Mouse (Mus musculus) CH12.LX (cell line): ENCODE data around the gene Paqr6.

Experiments
- CTCF ChIP-seq, 2 experiments: IDR thresholded peaks in 1 of 2; conservative IDR thresholded peaks in 1 of 2; 2 replicates each; pipeline ENCODE4 v1.5.1; 2011 to 2012; ENCODE audit warnings: low read depth in 2 of 2, low read length in 2 of 2, improper control_type of control experiment in 1 of 2, inconsistent platforms in 1 of 2, mild to moderate bottlenecking in 1 of 2, moderate library complexity in 1 of 2
- E2F4 ChIP-seq: IDR thresholded peaks from 2 replicates; pipeline ENCODE4 v1.6.1; 2011; ENCODE audit warnings: low read depth, low read length, improper control_type of control experiment; ENCODE audit not compliant: insufficient replicate concordance
- KAT2A ChIP-seq: IDR thresholded peaks from 2 replicates; pipeline ENCODE4 v1.6.1; 2012; ENCODE audit warnings: low read length, improper control_type of control experiment, inconsistent platforms; ENCODE audit not compliant: insufficient replicate concordance
- MAZ ChIP-seq: IDR thresholded peaks from 2 replicates; pipeline ENCODE4 v1.6.1; 2012; ENCODE audit warnings: low read depth, mild to moderate bottlenecking, inconsistent platforms, low read length, improper control_type of control experiment, moderate library complexity
- POLR2A ChIP-seq: IDR thresholded peaks from 2 replicates; pipeline ENCODE4 v1.6.1; 2011; ENCODE audit warnings: low read depth, mild to moderate bottlenecking, improper control_type of control experiment, low read length
- POLR2AphosphoS2 ChIP-seq: IDR thresholded peaks from 2 replicates; pipeline ENCODE4 v1.6.1; 2011; ENCODE audit warnings: low read depth, low read length, improper control_type of control experiment
- TCF12 ChIP-seq: IDR thresholded peaks from 2 replicates; pipeline ENCODE4 v1.6.1; 2014; ENCODE audit warnings: low read depth, mild to moderate bottlenecking, inconsistent platforms, low read length, improper control_type of control experiment
- USF1 ChIP-seq: IDR thresholded peaks from 2 replicates; pipeline ENCODE4 v1.6.1; 2014; ENCODE audit warnings: low read depth, mild to moderate bottlenecking, inconsistent platforms, low read length, improper control_type of control experiment

GRCm38 (mm10) chr3:88337367-88338020 is 26.9 kb upstream of the Paqr6 start:
- no peak for TF ChIP-seq KAT2A
- TF ChIP-seq CTCF (conservative IDR thresholded peaks at IDR 0.05 in 1 of 2, IDR thresholded peaks at IDR 0.05 in 1 of 2; ENCODE audit: low read depth in 2 of 2, low read length in 2 of 2), result no peak
- TF ChIP-seq MAZ, result no peak
- TF ChIP-seq POLR2A, result peak; percentile 23; the same call in 1 of the 2 replicates
- TF ChIP-seq E2F4, result no peak
- TF ChIP-seq TCF12, result 0 out of 2 replicates have a peak, but pooled peaks have one; percentile 18
- no peak for TF ChIP-seq POLR2AphosphoS2
- TF ChIP-seq USF1, result no peak
